Mouse (Mus musculus): ENCODE data around the gene Cdk8. TPM values are rescaled to one million over a fixed set of nuclear protein-coding genes. Genes with fewer than 3 reads are reported as not detected.
A peak's percentile ranks its signal among the peaks of the same experiment; 100 is the strongest.
"Not testable (repeated sequence)": the region's sequence is repeated elsewhere in the genome, so short reads cannot be mapped to it uniquely, and the experiment has no call there.

The Cdk8 gene
- total RNA-seq (2021): 10 to 100 TPM; 14.9 to 17.5 TPM
- long read RNA-seq, experiment 1, partial matches to known transcripts: 1 of 19 reads
- long read RNA-seq, experiment 1, other reads (novel, unspliced or antisense): 14 of 19 reads
- long read RNA-seq, experiment 2, partial matches to known transcripts: 3 of 29 reads
- long read RNA-seq, experiment 2, other reads (novel, unspliced or antisense): 22 of 29 reads

GRCm38 (mm10) chr5:146230864-146231654, at the start of gene Cdk8:
Gene Cdk8 (plus strand): TSS chr5:146231230.
- peak; percentile 93 for DNase-seq (ENCODE audit: low spot score)

- not testable (repeated sequence) for DNase-seq (ENCODE audit: low spot score)
Measured at GRCm38 (mm10) chr5:146185204-146185603, 45.8 kb upstream of the Cdk8 start, which contains the start of gene 1700001J03Rik. Gene 1700001J03Rik (minus strand): TSS chr5:146185304.

GRCm38 (mm10) chr5:146187441-146187840, 43.6 kb upstream of the Cdk8 start:
- DNase-seq (ENCODE audit: low spot score): peak; percentile 67

- no peak for DNase-seq (ENCODE audit: low spot score)
Measured at GRCm38 (mm10) chr5:146188144-146188543, 42.9 kb upstream of the Cdk8 start.

GRCm38 (mm10) chr5:146188712-146189111, 42.3 kb upstream of the Cdk8 start:
- no peak for DNase-seq (ENCODE audit: low spot score)

- DNase-seq (ENCODE audit: low spot score): no peak
Measured at GRCm38 (mm10) chr5:146190093-146190492, 40.9 kb upstream of the Cdk8 start.

GRCm38 (mm10) chr5:146190501-146191269, 40.3 kb upstream of the Cdk8 start:
- no peak for DNase-seq (ENCODE audit: low spot score)

- DNase-seq (ENCODE audit: low spot score): no peak
Measured at GRCm38 (mm10) chr5:146193360-146193759, 37.7 kb upstream of the Cdk8 start.

- DNase-seq (ENCODE audit: low spot score): no peak
Measured at GRCm38 (mm10) chr5:146199073-146199472, 32.0 kb upstream of the Cdk8 start.

- DNase-seq (ENCODE audit: low spot score): no peak
Measured at GRCm38 (mm10) chr5:146199540-146199939, 31.5 kb upstream of the Cdk8 start.

- no peak for DNase-seq (ENCODE audit: low spot score)
Measured at GRCm38 (mm10) chr5:146200580-146200979, 30.4 kb upstream of the Cdk8 start.

GRCm38 (mm10) chr5:146203921-146204320, 27.1 kb upstream of the Cdk8 start:
- no peak for DNase-seq (ENCODE audit: low spot score)

- no peak for DNase-seq (ENCODE audit: low spot score)
Measured at GRCm38 (mm10) chr5:146205537-146205936, 25.5 kb upstream of the Cdk8 start.

- DNase-seq (ENCODE audit: low spot score): no peak
Measured at GRCm38 (mm10) chr5:146220501-146220878, 10.5 kb upstream of the Cdk8 start.

- DNase-seq (ENCODE audit: low spot score): peak; percentile 96
Measured at GRCm38 (mm10) chr5:146220879-146221714, 9.9 kb upstream of the Cdk8 start, which contains the start of gene Rnf6. Gene Rnf6 (minus strand): TSS chr5:146221555.

- DNase-seq (ENCODE audit: low spot score): no peak
Measured at GRCm38 (mm10) chr5:146221722-146222121, 9.3 kb upstream of the Cdk8 start.

- no peak for DNase-seq (ENCODE audit: low spot score)
Measured at GRCm38 (mm10) chr5:146223786-146224185, 7.2 kb upstream of the Cdk8 start.

GRCm38 (mm10) chr5:146227496-146227895, 3.5 kb upstream of the Cdk8 start:
- no peak for DNase-seq (ENCODE audit: low spot score)

- no peak for DNase-seq (ENCODE audit: low spot score)
Measured at GRCm38 (mm10) chr5:146229869-146230650, 970 bp upstream of the Cdk8 start.

- DNase-seq (ENCODE audit: low spot score): no peak
Measured at GRCm38 (mm10) chr5:146231655-146231996, 596 bp downstream of the Cdk8 start.
